Mouse (Mus musculus): ENCODE data around the gene Gemin4. TPM values are rescaled to one million over a fixed set of nuclear protein-coding genes. Genes with fewer than 3 reads are reported as not detected.

The Gemin4 gene
- total RNA-seq, 2 experiments from 2014 or later: 4.6 TPM; not detected in 1

Other genes starting within 250 kb of the Gemin4 start
- not detected for gene 1700016K19Rik, start 217.8 kb downstream of the Gemin4 start, total RNA-seq (2021)
- gene Rflnb, start 189.9 kb downstream of the Gemin4 start, total RNA-seq (2021): 10 to 100 TPM; 61.0 to 75.2 TPM
- 10 to 100 TPM; 36.1 to 42.0 TPM for gene Vps53, start 38.0 kb downstream of the Gemin4 start, total RNA-seq (2021)
- gene Fam57a, start 38.0 kb downstream of the Gemin4 start, total RNA-seq (2021): 10 to 100 TPM in 1 of 2 experiments, 1 to 10 TPM in 1; 7.1 to 10.8 TPM
- under 1 TPM in 1 of 2 experiments, not detected in 1; 0.66 TPM for gene Dbil5, start 56 bp downstream of the Gemin4 start, total RNA-seq (2021)
- gene Mrm3, start 26.1 kb upstream of the Gemin4 start, total RNA-seq (2021): 10 to 100 TPM; 21.9 to 25.4 TPM
- 10 to 100 TPM; 75.4 to 76.8 TPM for gene Glod4, start 26.1 kb upstream of the Gemin4 start, total RNA-seq (2021)
- gene Nxn, start 181.5 kb upstream of the Gemin4 start, total RNA-seq (2021): 10 to 100 TPM; 22.5 to 25.0 TPM
- 10 to 100 TPM; 45.2 to 47.5 TPM for gene Timm22, start 189.3 kb upstream of the Gemin4 start, total RNA-seq (2021)

Data from adrenal gland, postnatal 10 days (tissue).